Mouse (Mus musculus) gastrocnemius, adult 18-20 months (tissue): ENCODE results near the gene Prss8. TPM values are rescaled to one million over a fixed set of nuclear protein-coding genes. Genes with fewer than 3 reads are reported as not detected.

Source experiments
- DNase-seq: peaks from one replicate; pipeline ENCODE4 v3.0.0; 2021; ENCODE audit warnings: low spot score
- total RNA-seq, 2 experiments: library from RNA; stranded (reverse); gene quantifications; 2 replicates each; pipeline ENCODE4 v1.2.3; 2021

Prss8 gene
- total RNA-seq, 2 experiments from 2014 or later = not detected

DNA sequence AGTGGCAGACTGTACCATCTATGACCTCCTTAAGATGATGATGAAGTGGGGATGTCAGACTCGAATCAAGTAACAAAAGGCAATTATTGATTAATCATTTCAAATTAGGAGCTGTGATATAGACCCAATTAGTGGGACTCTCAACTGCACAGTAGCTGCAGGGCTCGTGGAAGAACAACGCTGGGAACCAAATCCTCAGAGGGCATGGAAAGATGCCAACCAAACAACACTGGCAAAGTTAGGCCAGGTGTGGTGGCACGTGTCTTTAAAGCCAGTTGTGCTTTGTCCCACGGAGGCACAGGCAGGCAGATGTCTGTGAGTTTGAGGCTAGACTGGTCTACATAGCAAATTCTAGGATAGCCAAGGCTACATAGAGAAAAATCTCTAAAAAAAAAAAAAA, 732 bp upstream of the Prss8 start:
- DNase-seq = no peak

DNA sequence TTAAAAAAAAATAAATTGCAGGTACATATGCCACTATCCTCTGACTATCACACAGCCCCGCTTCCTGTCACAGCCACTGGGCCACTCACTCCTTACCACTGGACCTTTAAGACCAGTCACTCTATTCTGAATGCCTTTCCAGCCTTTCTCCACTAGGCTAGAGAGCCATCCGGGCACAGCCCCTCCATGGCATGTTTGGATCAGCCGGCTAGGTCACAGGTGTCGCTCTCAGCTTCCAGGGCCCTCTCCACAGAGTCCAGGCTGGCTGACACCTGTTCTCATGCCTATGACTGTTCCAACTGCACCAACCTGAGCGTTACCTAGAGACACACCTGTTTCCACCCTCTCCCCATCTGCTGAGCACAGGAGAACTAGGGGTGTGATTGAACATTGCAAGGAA, 1.3 kb downstream of the Prss8 start:
- no peak for DNase-seq

DNA sequence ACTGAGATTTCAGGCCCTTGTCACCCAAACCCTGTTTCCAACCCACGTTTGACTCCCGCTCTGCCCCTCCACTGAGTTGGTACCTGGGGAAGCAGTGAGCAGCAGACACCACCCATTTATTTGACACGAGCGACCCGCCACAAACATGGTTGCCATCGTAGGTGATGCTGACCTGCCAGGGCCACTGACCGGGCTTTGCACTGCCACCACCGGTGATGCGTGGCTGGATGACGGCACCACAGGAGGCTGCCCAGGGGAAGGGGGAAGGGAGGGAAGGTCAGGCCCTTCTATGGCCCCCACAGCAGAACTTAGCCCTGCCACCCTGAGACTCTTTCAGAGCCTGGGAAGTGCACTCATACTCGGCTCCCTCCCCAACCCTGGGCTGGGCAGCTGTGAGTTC, 2.2 kb downstream of the Prss8 start:
- DNase-seq = no peak

DNA sequence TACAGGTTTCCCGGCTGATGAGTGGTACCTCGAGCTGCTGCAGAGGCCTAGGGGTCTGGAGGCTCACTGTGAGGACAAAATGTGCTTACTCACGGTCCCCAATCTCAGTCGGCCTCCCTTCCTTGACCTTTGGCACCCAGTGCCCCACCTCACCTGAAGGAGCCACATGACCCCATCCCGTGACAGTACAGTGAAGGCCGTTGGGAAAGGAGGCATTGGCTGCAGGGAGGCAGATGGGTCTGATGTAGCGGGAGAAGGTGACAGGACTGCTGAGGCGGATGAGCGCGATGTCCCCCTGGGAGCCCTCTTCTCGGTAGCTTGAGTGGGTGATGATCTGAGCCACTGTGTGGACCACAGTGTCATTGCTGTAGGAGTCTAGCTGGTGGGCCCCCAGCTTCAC, 3.1 kb downstream of the Prss8 start:
- DNase-seq = no peak

DNA sequence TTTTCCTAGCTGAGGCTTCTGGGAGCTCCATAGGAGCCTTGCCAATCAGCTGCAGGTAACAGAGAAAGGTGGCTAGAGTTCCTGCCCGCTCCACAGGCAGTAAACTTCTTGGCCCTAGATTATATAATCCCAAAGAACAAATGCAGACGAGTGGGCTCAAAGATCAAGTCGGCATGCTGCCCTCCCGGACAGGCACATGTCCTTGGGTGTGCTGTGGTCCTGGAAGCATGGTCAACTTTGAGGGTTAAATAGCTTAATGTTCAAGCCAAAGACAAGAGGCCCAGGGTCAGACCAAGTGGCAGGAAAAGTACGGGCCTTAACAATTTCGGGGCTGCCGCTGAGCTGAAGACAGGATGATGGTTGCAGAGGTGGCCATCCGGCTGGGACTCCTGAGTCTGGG, 3.8 kb downstream of the Prss8 start:
- DNase-seq = no peak

DNA sequence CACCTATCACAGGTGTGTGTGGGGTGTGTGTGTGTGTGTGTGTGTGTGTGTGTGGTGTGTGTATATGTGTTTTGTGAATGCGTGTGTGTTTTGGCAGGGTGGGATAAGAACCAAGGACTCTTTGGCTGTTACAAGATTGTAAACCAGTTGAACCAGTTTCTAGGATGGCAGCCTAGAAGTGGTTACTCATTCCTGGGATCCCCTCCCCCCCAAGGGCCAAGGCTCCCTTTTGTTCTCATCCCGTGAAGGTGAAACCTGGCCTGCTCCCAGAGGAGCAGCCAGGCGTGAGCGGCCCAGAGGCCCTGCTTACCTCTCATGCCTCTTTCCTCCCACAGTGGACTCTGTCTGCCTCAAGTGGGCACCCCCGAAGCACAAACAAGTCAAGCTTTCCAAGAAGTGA, 4.7 kb downstream of the Prss8 start:
- no peak for DNase-seq

DNA sequence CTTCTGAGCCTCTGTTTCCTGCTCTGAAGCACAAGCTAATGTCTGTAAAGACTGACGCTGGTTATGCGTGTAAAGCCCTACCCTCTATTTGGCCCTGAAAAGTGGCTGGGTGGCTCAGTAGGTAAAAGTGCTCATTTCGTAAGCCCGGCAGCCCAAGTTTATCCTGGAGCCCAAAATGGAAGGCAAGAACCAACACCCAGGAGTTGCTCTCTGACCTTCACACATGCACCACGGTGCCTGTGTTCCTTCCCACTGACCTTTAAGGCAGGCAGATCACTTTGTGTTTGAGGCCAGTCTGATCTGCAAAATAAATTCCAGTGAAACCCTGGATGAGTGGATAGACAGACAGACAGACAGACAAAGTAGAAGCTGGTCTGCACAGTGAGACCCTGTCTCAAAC, 6.2 kb downstream of the Prss8 start:
- DNase-seq = no peak

DNA sequence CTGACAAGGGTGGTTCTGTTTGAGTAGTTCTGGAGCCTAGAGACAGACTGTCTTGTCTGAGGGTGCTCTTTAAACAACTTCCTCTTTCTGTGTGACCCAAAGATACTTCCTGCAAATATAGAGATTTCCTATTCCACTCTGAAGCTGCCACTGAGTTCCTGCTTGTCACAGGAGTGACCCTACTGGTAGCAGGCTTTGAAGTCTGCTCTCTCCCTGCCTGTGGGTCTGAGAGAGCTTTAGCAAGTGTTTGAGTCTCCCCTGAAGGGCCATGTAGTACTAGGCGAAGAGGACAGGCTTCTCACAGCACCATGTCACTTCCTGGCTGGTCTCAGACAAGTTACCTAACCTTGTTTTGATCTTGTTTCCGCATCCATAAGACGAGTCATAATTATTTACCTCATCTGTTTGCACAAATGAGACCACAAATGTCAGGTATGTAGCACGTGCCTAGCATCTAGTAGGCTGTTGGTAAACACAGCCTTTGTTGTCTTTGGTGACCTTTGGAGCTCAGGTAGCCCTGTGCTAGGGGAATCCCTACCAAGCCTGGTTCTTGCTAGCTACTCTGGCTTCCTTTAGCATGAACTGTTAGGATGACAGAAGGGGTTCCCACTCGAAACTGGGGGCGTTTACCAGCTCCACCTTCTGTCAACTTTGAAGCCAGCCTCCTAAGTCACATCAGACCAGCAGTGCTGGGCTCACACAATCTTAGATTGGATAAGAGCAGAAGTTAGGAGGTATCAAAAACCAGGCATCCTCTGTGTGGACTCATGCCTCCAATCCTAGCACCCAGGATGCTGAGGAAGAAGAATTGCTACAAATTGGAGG, 7.2 kb downstream of the Prss8 start:
- no peak for DNase-seq

DNA sequence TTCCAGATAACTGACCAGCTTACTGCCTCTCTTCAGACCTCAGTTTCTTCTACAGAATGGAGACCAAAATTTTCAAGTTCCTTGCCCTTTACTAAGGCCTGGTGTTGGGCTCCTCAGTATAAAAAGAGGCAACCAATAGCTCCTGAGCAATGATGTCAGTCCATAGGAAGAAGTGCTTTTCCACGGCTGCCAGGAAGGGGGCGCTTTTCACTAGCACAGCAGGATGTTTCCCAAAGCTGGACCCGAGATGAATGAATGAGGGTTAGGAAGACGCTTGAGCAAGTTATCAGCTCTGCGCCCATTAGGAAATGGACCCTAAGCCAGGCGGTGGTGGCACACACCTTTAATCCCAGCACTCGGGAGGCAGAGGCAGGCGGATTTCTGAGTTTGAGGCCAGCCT, 8.4 kb downstream of the Prss8 start:
- no peak for DNase-seq

DNA sequence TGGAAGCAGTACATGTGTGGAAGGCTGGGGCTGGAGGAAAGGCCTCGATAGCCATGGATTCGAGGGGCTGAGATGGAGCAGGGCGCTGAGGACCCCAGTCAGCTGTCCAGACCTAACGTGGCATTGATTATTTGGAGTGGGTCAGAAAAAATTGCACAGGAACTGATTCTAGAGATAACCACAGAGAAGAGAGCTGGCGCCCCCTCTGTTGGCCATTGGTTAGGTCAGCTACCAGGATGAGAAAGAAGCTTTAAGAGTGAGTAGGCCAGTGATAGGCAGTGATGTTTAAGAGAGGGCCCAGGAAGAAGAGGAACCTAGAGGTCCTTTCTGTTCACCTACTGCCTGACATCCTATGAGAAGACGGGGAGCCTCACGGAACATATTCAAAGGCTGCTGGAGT, 10.6 kb downstream of the Prss8 start:
- DNase-seq = no peak

DNA sequence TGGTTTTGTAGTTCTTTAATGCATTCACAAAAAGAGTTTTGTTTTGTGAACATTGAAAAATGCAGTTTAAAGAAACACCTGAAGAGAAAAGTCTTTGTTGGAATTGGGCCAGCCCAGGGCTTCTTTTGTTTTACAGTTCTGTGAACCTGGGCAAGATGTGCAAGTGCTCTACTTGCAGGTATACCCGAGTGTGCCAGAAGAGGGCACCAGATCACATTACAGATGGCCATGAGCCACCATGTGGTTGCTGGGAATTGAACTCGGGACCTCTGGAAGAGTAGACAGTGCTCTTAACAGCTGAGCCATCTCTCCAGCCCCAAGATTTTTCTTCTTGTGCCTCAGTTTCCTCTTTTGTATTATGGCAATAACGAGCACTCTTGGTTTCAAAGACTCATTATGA, 11.7 kb downstream of the Prss8 start:
- DNase-seq = no peak

DNA sequence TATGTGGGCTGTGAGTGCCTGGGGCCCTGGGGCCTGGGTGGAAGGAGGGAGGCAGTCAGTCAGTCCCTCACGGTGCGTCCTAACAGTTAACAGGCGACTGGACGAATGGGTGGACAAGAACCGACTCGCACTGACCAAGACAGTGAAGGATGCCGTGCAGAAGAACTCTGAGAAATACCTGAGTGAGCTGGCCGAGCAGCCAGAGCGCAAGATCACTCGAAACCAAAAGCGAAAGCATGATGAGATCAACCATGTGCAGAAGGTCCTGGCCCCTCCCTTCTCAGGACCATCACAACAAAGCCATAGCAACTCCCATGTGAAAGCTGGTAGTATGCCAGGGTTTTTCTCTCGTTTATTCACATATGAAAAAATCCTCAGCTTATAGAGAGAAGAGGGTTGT, 14.6 kb downstream of the Prss8 start:
- DNase-seq = no peak

DNA sequence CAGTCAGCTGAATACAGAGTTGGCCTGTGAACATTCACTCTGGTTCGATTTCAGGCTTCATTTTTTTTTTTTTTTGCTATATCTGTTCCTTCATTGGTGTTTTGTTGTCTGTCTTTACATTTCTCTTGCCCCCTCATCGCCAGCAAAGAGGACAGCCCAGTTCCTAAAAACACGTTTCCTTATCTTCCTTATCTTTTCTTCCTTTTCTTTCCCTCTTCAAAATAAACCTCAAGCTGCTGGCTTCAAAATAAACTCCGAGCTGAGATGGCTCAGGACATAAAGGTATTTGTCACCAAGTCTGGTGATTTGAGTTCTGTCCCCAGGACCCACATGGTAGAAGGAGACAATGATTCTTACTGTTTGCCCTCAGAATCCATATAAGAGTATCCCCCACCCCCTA, 17.0 kb downstream of the Prss8 start:
- no peak for DNase-seq

DNA sequence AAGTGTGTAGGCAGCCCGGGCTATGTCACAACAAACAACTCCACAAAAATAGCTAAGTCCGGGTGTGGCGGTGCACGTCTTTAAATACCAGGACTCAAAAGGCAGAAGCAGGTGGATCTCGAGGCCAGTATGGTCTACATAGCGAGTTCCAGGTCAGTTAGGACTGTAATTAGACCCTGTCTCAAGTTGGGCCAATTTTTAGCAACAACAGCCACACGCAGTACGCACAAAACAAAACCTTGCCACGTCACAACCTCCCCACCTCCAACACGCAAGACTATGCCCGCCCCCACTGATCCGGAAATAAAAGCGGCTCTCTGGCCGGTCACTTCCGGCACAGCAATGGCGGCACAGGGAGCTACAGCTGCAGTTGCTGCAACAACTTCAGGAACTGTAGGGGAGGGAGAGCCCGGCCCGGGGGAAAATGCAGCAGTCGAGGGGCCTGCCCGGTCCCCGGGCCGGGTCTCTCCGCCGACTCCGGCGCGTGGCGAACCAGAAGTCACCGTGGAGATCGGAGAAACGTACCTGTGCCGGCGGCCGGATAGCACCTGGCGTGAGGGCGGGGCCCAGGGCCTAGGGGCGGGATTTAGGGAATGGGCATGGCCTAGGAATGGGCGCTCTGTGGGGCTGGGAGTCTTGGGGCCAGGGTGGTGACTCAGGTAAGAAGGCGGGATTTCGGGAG, 17.6 kb downstream of the Prss8 start, which contains the start of gene Kat8:
TSS of gene Kat8 (plus strand) at position 327 of the 682 bp plus-strand sequence.
- peak; percentile 90 for DNase-seq

DNA sequence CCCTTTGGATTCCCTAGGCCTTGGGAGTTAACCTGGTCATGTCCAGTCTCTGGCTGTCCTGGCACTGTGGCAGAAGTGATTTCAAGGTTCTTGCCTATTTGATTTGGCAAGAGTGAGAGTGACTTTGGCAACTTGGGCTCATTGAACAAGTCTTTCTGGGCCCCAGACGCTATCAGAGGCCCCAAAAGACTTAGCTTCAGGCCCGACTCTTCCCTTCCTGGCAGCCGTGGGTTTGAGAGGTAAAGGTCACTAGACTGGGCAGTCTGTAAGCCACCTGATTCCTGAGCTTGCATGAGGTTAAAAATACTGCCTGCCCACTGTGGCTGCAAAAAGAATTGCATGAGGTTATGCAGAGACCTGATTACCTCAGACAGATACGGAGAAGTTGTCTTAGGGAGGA, 21.2 kb downstream of the Prss8 start:
- DNase-seq = peak; percentile 68

DNA sequence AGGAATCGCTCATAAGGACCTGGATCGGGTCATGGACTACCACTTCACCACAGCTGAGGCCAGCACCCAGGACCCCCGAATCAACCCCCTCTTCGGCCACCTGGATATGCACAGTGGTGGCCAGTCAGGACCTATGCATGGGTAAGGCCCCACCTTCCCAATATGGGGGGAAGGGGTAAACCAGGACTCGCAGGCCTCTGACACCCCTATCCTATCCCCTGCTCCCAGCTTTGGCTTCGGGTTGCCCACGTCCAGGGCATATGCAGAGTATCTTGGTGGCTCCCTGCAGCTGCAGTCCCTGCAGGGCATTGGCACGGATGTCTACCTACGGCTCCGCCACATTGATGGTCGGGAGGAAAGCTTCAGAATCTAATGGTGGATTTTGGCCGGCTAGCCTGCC, 22.0 kb downstream of the Prss8 start:
- no peak for DNase-seq

DNA sequence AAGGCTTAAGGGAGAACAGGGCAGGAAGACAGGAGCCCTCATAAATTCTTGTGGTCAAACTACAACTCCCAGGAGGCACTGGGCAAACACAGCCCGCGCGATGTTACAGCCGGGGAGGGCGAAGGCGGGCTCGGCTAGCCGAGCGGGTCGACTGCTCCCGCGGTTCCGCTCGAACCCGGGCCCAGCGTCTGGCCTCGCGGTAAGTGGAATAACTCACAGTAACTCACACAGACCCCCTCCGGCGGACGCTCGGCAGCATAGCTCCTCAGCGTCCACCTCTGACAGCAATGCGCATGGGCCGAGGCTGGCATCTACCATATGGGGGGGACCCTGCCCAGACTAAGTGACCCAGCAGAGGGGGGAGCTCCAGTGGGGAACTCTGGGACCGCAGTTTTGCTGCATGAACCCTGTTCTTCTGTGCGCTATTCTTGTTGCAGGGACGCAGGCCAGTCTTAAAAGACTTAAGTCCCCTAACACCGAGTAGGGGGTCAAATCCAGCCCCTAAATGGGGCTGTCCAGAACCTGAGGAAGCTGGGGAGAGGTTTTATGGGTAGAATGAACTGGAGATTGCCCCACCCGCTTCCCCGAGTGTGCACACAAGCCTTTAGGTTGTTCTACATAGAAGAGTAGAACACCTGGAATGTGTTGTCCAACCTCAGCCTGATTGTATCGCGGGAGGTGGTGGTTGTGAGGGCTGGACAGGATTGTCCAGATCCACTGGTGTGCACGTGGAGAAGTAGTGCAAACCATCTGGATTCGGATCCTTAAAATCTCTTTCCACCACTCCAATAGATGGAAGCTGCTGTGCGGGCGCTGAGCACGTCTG, 25.7 kb downstream of the Prss8 start, which contains the start of gene Bckdk:
TSS of gene Bckdk (plus strand) at position 112 of the 826 bp plus-strand sequence.
- peak; percentile 84 for DNase-seq

DNA sequence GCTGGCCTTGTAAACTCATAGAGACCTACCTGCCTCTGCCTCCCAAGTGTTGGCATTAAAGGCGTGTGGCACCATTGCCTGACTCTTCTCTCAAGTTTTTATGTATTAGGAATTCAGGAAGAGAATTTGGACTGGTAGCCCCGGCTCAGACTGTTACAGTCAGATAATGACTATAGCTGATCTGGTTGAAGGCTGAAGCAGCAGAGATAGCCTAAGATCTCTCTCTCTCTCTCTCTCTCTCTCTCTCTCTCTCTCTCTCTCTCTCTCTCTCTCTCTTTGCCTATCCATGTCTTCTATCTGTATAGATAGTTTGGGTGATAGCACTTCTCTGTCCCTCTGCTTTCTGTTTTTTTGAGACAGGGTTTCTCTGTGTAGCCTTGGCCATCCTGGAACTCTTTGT, 28.1 kb downstream of the Prss8 start:
- no peak for DNase-seq

DNA sequence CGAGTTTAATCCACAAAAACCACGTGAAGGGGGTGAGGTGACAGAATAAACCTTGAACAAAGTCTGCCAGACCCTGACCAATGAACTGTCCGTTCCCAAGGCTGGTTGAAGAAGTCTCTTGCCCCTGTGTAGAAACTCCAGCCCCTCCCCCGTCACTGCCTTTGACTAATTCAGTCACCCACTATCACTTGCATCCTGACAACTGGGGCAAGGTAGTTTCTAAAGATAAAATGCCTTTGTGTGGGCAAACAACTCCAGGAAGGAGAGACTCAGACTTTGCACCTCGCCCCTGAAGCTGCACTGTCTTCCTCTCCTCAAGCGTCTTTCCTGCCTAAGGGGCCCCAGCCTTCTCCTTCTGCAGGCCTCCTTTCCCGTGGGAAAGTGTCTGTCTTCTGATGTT, 29.9 kb downstream of the Prss8 start:
- DNase-seq = no peak

DNA sequence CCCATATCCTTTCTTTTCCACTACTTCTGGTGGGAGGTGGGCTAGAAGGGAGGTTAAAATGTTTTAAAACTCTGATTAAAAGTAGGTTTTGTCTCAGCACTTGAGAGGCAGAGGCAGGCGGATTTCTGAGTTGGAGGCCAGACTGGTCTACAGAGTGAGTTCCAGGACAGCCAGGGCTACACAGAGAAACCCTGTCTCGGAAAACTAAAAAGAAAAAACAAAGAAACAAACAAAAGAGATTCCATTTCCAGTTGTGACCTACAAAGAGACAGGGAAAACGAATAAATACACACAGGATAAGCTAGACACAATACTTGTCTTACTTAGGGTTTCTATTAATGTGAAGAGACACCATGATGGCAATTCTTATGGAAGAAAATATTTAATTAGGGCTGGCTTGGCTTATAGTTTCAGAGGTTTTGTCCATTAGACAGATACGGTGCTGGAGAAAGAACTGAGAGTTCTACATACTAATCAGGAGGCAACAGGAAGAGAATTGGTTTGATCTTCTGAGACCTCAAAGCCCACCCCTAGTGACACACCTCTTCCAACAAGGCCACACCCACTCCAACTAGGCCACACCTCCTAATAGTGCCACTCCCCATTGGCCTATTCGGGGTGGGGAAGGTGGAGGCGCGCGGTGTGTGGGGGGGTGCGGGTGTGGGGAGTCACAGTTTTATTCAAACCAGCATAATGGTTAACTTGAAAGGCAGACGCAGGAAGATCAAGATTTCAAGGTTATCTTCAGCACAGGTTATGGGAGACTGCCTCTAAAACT, 31.5 kb downstream of the Prss8 start:
- no peak for DNase-seq

DNA sequence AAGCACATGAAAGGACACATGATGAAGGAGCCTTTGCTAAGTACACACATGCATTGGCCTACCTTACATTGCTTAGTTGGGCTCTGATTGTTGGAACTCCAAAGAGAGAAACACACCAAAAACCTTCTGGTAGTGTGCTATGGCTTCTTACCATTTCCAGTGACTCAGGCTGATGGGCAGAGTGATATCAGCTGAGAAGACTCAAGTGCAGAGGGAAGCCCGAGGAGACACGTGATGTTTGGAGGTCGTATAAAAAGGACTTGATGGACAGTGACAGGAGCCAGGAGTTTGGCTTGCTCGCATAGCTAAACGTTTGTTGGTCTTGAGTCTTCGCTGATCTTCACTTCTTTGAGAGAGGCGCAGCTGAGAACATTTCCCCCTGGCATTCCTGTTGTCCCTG, 32.4 kb downstream of the Prss8 start:
- DNase-seq = no peak
